8 mouse cellular contexts compared by ENCODE assay signal in the genomic region with DNA sequence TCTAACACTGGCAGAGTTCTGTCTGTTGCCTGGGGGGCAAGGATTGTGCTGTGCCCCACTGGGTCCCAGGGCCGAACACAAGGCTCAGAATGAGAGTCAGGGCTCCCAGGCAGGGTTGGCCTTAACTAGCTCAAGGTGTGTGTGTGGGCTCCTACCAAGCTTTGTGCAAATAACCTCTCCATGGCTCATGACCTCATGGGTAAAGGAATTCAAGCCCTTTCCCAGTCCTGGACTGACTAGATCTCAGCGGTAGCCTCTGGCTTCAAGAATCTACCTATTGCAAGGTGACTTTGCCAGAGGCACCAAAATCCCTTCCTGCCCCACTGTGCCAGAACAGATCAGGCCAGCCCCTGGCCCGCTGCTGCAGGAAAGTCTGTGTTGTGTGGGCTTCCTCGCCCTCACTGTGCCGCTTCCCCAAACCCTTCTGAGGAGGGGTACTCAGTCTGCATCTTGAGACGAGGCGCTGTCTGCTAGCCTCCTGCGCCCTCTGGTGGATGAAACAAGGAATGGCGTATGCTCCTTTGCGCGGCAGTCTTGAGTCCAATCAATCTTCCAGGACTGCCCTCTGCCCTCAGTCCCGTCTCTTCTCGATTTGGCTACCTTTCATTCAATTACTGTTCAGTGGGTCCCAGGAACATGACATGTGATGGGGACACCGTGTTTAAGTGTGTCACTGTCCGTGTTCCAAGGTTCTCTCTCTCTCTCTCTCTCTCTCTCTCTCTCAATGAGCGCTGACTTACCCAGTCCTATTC. TPM values are rescaled to one million over a fixed set of nuclear protein-coding genes. Genes with fewer than 3 reads are reported as not detected.
A peak's percentile ranks its signal among the peaks of the same experiment; 100 is the strongest.
DNase-seq lines count a peak whose midpoint lies in the region; ATAC-seq and TF ChIP-seq lines count a peak whose summit lies in the region.

No protein-coding gene starts in this region.

- ATAC-seq in heart, embryonic 12.5 days (ENCODE audit: insufficient number of reproducible peaks, low FRiP score), result no peak
- ATAC-seq in kidney, postnatal 0 days (replicated peaks; ENCODE audit: low FRiP score, low read depth), result peak; percentile 47; the same call in 1 of the 2 replicates
- ATAC-seq in lung, embryonic 14.5 days (ENCODE audit: insufficient read depth), result peak; percentile 67
- peak; percentile 62 for ATAC-seq in neural tube, embryonic 15.5 days (ENCODE audit: low FRiP score)

- peak overlapping the region; percentile 31 for H3K4me2 ChIP-seq in heart, embryonic 12.5 days
- H3K4me2 ChIP-seq in kidney, postnatal 0 days (ENCODE audit: low read length), result no peak overlapping the region
- H3K4me2 ChIP-seq in lung, embryonic 14.5 days, result peak overlapping the region; percentile 31
- peak overlapping the region; percentile 36; the same call in 1 of the 2 replicates for H3K4me2 ChIP-seq in neural tube, embryonic 15.5 days

- peak; percentile 83 for DNase-seq in CD4-positive, CD25-positive, alpha-beta regulatory T cell, adult 2 months (ENCODE audit: low read depth, low spot score)
- peak; percentile 67 for DNase-seq in adrenal gland, postnatal 14 days
- DNase-seq in embryo, embryonic 9.5 days (ENCODE audit: extremely low spot score), result peak; percentile 82
- peak; percentile 83 for DNase-seq in kidney, postnatal 0 days (ENCODE audit: low spot score)
- DNase-seq in lung, embryonic 14.5 days, result peak; percentile 90
- peak; percentile 73 for DNase-seq in thymus, postnatal 14 days

- 0 out of 2 replicates have a peak, but pooled peaks cover 4% of the 10 kb centered on the region for H3K4me1 ChIP-seq in heart, embryonic 12.5 days (replicated peaks)
- H3K4me1 ChIP-seq in kidney, postnatal 0 days (replicated peaks; ENCODE audit: insufficient read depth, low read length), result no peaks in the 10 kb centered on the region; the same call in 1 of the 2 replicates
- H3K4me1 ChIP-seq in lung, embryonic 14.5 days (ENCODE audit: insufficient read depth), result peaks cover 3% of the 10 kb centered on the region; the same call in 1 of the 2 replicates
- H3K4me1 ChIP-seq in neural tube, embryonic 15.5 days, result peaks cover 9% of the 10 kb centered on the region

- no peak overlapping the region for H3K9ac ChIP-seq in heart, embryonic 12.5 days
- H3K9ac ChIP-seq in kidney, postnatal 0 days (ENCODE audit: low read depth, low read length), result no peak overlapping the region
- H3K9ac ChIP-seq in lung, embryonic 14.5 days, result no peak overlapping the region
- H3K9ac ChIP-seq in neural tube, embryonic 15.5 days (replicated peaks), result no peak overlapping the region

- peak; percentile 99 for TF ChIP-seq CTCF in kidney, postnatal 0 days (IDR thresholded peaks at IDR 0.05; ENCODE audit: low read depth)
- TF ChIP-seq CTCF in lung, embryonic 14.5 days (IDR thresholded peaks at IDR 0.05; ENCODE audit: low read depth), result peak; percentile 99

- H3K27ac ChIP-seq in heart, embryonic 12.5 days (ENCODE audit: poor library complexity, severe bottlenecking), result no peak overlapping the region
- H3K27ac ChIP-seq in kidney, postnatal 0 days, result no peak overlapping the region
- no peak overlapping the region for H3K27ac ChIP-seq in lung, embryonic 14.5 days (ENCODE audit: low read depth)
- H3K27ac ChIP-seq in neural tube, embryonic 15.5 days (replicated peaks), result no peak overlapping the region

- H3K27me3 ChIP-seq in heart, embryonic 12.5 days (replicated peaks), result peaks cover 47% of the 10 kb centered on the region
- H3K27me3 ChIP-seq in kidney, postnatal 0 days (ENCODE audit: insufficient read depth, low read length), result no peaks in the 10 kb centered on the region
- no peaks in the 10 kb centered on the region for H3K27me3 ChIP-seq in lung, embryonic 14.5 days (ENCODE audit: insufficient read depth, low read length)
- no peaks in the 10 kb centered on the region for H3K27me3 ChIP-seq in neural tube, embryonic 15.5 days (replicated peaks)

- no peaks in the 10 kb centered on the region for H3K9me3 ChIP-seq in heart, embryonic 12.5 days (replicated peaks)
- H3K9me3 ChIP-seq in kidney, postnatal 0 days (replicated peaks; ENCODE audit: low read length), result no peaks in the 10 kb centered on the region
- H3K9me3 ChIP-seq in lung, embryonic 14.5 days (ENCODE audit: low read depth, low read length), result no peaks in the 10 kb centered on the region
- H3K9me3 ChIP-seq in neural tube, embryonic 15.5 days (replicated peaks), result no peaks in the 10 kb centered on the region

- no peak overlapping the region for H3K4me3 ChIP-seq in heart, embryonic 12.5 days
- no peak overlapping the region for H3K4me3 ChIP-seq in kidney, postnatal 0 days (replicated peaks; ENCODE audit: low read depth, low read length)
- H3K4me3 ChIP-seq in lung, embryonic 14.5 days (ENCODE audit: low read depth, low read length), result no peak overlapping the region
- no peak overlapping the region for H3K4me3 ChIP-seq in neural tube, embryonic 15.5 days (replicated peaks)

- H3K36me3 ChIP-seq in heart, embryonic 12.5 days, result no peaks in the 10 kb centered on the region
- H3K36me3 ChIP-seq in kidney, postnatal 0 days (ENCODE audit: insufficient read depth, low read length), result no peaks in the 10 kb centered on the region
- H3K36me3 ChIP-seq in lung, embryonic 14.5 days (ENCODE audit: insufficient read depth), result no peaks in the 10 kb centered on the region
- no peaks in the 10 kb centered on the region for H3K36me3 ChIP-seq in neural tube, embryonic 15.5 days

- 16% methylated on average over 16 of the region's 16 CpGs for WGBS in heart, embryonic 12.5 days
- 16% methylated on average over 16 of the region's 16 CpGs for WGBS in kidney, postnatal 0 days
- WGBS in lung, embryonic 14.5 days, result 12% methylated on average over 16 of the region's 16 CpGs
- 13% methylated on average over 16 of the region's 16 CpGs for WGBS in neural tube, embryonic 15.5 days

RNA-seq across cellular contexts. Expression of a gene that starts 11.7 kb away (rescaled TPM):
- 39.4 and 40.9 TPM in 2 replicates for total RNA-seq in adrenal gland, postnatal 14 days (2021)
- 28.5 and 32.2 TPM in 2 replicates for polyA plus RNA-seq in heart, embryonic 12.5 days (2016; fragmentation: Nextera tagmentation; extraction: Ambion mirVana)
- 55.0 and 58.3 TPM in 2 replicates for polyA plus RNA-seq in kidney, postnatal 0 days (2015; fragmentation: Nextera tagmentation; extraction: Ambion mirVana)
- 31.4 and 35.1 TPM in 2 replicates for polyA plus RNA-seq in lung, embryonic 14.5 days (2014; fragmentation: Nextera tagmentation; extraction: Ambion mirVana)
- polyA plus RNA-seq in neural tube, embryonic 15.5 days (2015; fragmentation: Nextera tagmentation; extraction: Ambion mirVana), result 48.0 and 48.6 TPM in 2 replicates

RNA-seq across cellular contexts. Expression of a gene that starts 41.9 kb away (rescaled TPM):
- total RNA-seq in adrenal gland, postnatal 14 days (2021), result 6.6 and 7.0 TPM in 2 replicates
- polyA plus RNA-seq in heart, embryonic 12.5 days (2016; fragmentation: Nextera tagmentation; extraction: Ambion mirVana), result 1.4 and 1.6 TPM in 2 replicates
- 20.6 and 22.5 TPM in 2 replicates for polyA plus RNA-seq in kidney, postnatal 0 days (2015; fragmentation: Nextera tagmentation; extraction: Ambion mirVana)
- 0.38 and 0.61 TPM in 2 replicates for polyA plus RNA-seq in lung, embryonic 14.5 days (2014; fragmentation: Nextera tagmentation; extraction: Ambion mirVana)
- 0.17 and 0.63 TPM in 2 replicates for polyA plus RNA-seq in neural tube, embryonic 15.5 days (2015; fragmentation: Nextera tagmentation; extraction: Ambion mirVana)

RNA-seq across cellular contexts. Expression of a gene that starts 52.2 kb away (rescaled TPM):
- total RNA-seq in adrenal gland, postnatal 14 days (2021), result 0.23 TPM in 1 of 2 replicates, not detected in the other
- 78.0 and 78.9 TPM in 2 replicates for polyA plus RNA-seq in heart, embryonic 12.5 days (2016; fragmentation: Nextera tagmentation; extraction: Ambion mirVana)
- polyA plus RNA-seq in kidney, postnatal 0 days (2015; fragmentation: Nextera tagmentation; extraction: Ambion mirVana), result 14.8 and 16.4 TPM in 2 replicates
- polyA plus RNA-seq in lung, embryonic 14.5 days (2014; fragmentation: Nextera tagmentation; extraction: Ambion mirVana), result 29.3 and 33.3 TPM in 2 replicates
- polyA plus RNA-seq in neural tube, embryonic 15.5 days (2015; fragmentation: Nextera tagmentation; extraction: Ambion mirVana), result 33.8 and 62.9 TPM in 2 replicates
